Mouse (Mus musculus) small intestine, adult 2 months (tissue): Measurements from ENCODE around the gene Lrrc8c.

Source experiments
- CTCF ChIP-seq: fragments of 200-500 bp; IDR thresholded peaks from 2 replicates; pipeline ENCODE4 v1.5.1; 2012; ENCODE audit warnings: low read depth, mild to moderate bottlenecking, control low read depth, inconsistent platforms, low read length, moderate library complexity, mixed read lengths; ENCODE audit not compliant: insufficient replicate concordance, insufficient read length; ENCODE audit errors: extremely low read depth
- POLR2A ChIP-seq: fragments of 200-500 bp; IDR thresholded peaks from 2 replicates; pipeline ENCODE4 v1.6.1; 2012; ENCODE audit warnings: low read depth, mild to moderate bottlenecking, control low read depth, inconsistent platforms, low read length, moderate library complexity

- TF ChIP-seq CTCF: no peak
- no peak for TF ChIP-seq POLR2A
Observed at GRCm38 (mm10) chr5:105620505-105621116, 101.4 kb downstream of the Lrrc8c start.
